Mouse (Mus musculus) liver, embryonic 14.5 days (tissue): ENCODE measurements around the gene Rasgef1a. TPM values are rescaled to one million over a fixed set of nuclear protein-coding genes. Genes with fewer than 3 reads are reported as not detected.

Experiments
- ATAC-seq: fragments of 200-750 bp; cut with Nextera tagmentation; 2 replicates; pipeline ENCODE4 v1.8.0; 2017; ENCODE audit warnings: moderate number of reproducible peaks, mild to moderate bottlenecking, moderate library complexity; ENCODE audit not compliant: insufficient read depth
- DNase-seq, 3 experiments: peaks; one replicate each; pipeline ENCODE4 v3.0.0-alpha.2; 2012 to 2013; ENCODE audit warnings: low read depth in 3 of 3, low spot score in 3 of 3
- H3K27ac ChIP-seq: fragments of 300-500 bp; sonication (generic); 2 replicates; pipeline ENCODE4 v1.5.1; 2014; ENCODE audit warnings: moderate library complexity, mild to moderate bottlenecking, control low read depth, inconsistent platforms
- H3K27me3 ChIP-seq: fragments of 300-500 bp; sonication (generic); 2 replicates; pipeline ENCODE4 v1.6.1; 2014; ENCODE audit warnings: mild to moderate bottlenecking, low read length, moderate library complexity; ENCODE audit not compliant: control insufficient read depth, insufficient read depth
- H3K36me3 ChIP-seq: fragments of 300-500 bp; sonication (generic); replicated peaks from 2 replicates; pipeline ENCODE4 v1.6.1; 2014; ENCODE audit warnings: low read depth; ENCODE audit not compliant: control insufficient read depth, insufficient read depth
- H3K4me1 ChIP-seq, 2 experiments: fragments of 200-500 bp in 1 of 2; fragments of 300-500 bp in 1 of 2; sonication (generic) in 1 of 2; replicated peaks; 2 replicates each; pipeline ENCODE4 v1.6.1; 2012 to 2014; ENCODE audit warnings: antibody characterized with exemption in 1 of 2, inconsistent platforms in 1 of 2, low read length in 1 of 2; ENCODE audit not compliant: control insufficient read depth in 2 of 2, insufficient read depth in 2 of 2
- H3K4me2 ChIP-seq: fragments of 300-500 bp; sonication (generic); 2 replicates; pipeline ENCODE4 v1.6.1; 2014; ENCODE audit warnings: low read depth, mild to moderate bottlenecking, control low read depth, moderate library complexity
- H3K4me3 ChIP-seq, 2 experiments: fragments of 200-500 bp in 1 of 2; fragments of 300-500 bp in 1 of 2; sonication (generic) in 1 of 2; 2 replicates each; pipeline ENCODE4 v1.5.1; 2012 to 2014; ENCODE audit warnings: low read depth in 2 of 2, low read length in 2 of 2, mild to moderate bottlenecking in 2 of 2, control low read depth in 1 of 2, inconsistent platforms in 1 of 2, moderate library complexity in 1 of 2; ENCODE audit not compliant: insufficient read depth in 1 of 2
- H3K9ac ChIP-seq: fragments of 300-500 bp; sonication (generic); replicated peaks from 2 replicates; pipeline ENCODE4 v1.6.1; 2014; ENCODE audit warnings: mild to moderate bottlenecking, control low read depth, moderate library complexity
- H3K9me3 ChIP-seq: fragments of 300-500 bp; sonication (generic); 2 replicates; pipeline ENCODE4 v1.6.1; 2016; ENCODE audit warnings: low read length, mixed read lengths; ENCODE audit not compliant: control insufficient read depth
- CTCF ChIP-seq: IDR thresholded peaks from 2 replicates; pipeline ENCODE4 v1.5.1; 2016; ENCODE audit warnings: antibody characterized with exemption, low read depth, control low read depth
- EP300 ChIP-seq: IDR thresholded peaks from 2 replicates; pipeline ENCODE4 v1.6.1; 2016; ENCODE audit warnings: antibody characterized with exemption, low read depth
- WGBS: fragments of 180-500 bp; shearing (Covaris S2); extraction: QIAGEN DNeasy Blood & Tissue Kit; methylation state at CpG from one replicate; pipeline ENCODE4 v1.1.7; 2014; ENCODE audit not compliant: insufficient replicate concordance; 5-methylcytosine and 5-hydroxymethylcytosine counted together
- microRNA-seq: library from miRNA; unstranded; fragments of <30 nt; microRNA quantifications from one replicate; pipeline ENCODE4, GENCODE M21; 2016
- polyA plus RNA-seq, 2 experiments: library from polyadenylated mRNA; depleted of rRNA in 1 of 2; stranded (reverse) in 1 of 2; unstranded in 1 of 2; fragments of >200 nt; fragmentation: Nextera tagmentation in 1 of 2; extraction: Ambion mirVana in 1 of 2; gene quantifications; 2 replicates each; pipeline versions ENCODE4 v1.2.1 to v1.2.3; 2012 to 2014

Gene Rasgef1a
- polyA plus RNA-seq, 2 experiments = 0.04 TPM; not detected in 1

DNA sequence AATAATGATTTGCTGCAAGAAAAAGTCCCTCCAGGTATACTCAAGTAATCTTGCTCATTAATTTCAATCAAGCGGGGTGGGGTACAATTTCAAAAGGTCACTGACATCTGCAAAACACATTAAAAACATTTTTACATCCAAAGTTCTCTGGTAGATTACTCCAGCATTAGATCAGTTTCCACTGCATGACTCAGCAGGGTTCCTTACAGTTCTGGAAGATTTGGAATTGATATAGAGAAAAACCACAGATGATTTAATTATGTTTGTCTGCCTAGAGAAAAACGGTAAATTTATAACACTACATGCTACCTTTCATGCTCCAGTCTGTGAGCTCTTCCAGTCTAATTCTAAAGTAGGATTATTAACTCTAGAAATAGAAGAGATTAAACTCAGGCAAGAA is 118.8 kb downstream of the Rasgef1a start:
- H3K27ac ChIP-seq = no peak overlapping the region
- TF ChIP-seq CTCF (no peak), EP300 (no peak)
- 40% methylated on average over 2 of the region's 2 CpGs for WGBS

DNA sequence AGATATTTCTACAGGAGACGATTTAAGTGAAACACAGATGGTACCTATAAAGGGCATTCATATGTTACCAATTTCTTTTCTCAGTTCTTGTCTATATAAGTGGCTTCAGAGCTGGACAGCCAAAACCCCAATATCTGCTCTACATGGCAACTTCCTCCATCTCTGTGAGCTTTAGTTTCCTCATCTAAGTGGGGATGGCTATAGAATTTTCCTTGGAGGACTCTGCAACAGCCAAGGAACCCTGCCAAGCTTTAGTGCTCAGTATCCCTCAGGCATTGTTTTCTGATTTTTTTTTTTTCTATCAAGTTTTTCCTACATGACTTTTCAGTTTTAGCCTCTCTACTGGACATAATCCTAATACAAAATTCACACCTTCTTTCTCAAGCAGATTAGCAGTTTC is 123.2 kb downstream of the Rasgef1a start:
- ATAC-seq (no peak), DNase-seq (no peak)
- whole genome bisulfite sequencing = 67% methylated on average over 1 of the region's 1 CpGs
- Histone ChIP-seq H3K4me3 (no peak overlapping the region), H3K27me3 (no peaks in the 10 kb centered on the region), H3K36me3 (no peaks in the 10 kb centered on the region), H3K4me2 (no peak overlapping the region), H3K4me1 (peaks cover 5 to 15% of the 10 kb centered on the region in 2 experiments), H3K9me3 (no peaks in the 10 kb centered on the region), H3K27ac (no peak overlapping the region), H3K9ac (no peak overlapping the region)
- TF ChIP-seq CTCF (no peak), EP300 (no peak)

More for the DNA sequence above, 118.8 kb downstream of the Rasgef1a start:
- Histone ChIP-seq H3K4me1 (peaks cover 7 to 23% of the 10 kb centered on the region in 2 experiments; a peak in 3 of 4 replicates), H3K9me3 (no peaks in the 10 kb centered on the region), H3K36me3 (no peaks in the 10 kb centered on the region), H3K4me3 (no peak overlapping the region), H3K27me3 (no peaks in the 10 kb centered on the region), H3K4me2 (no peak overlapping the region), H3K9ac (no peak overlapping the region)
- no peak for ATAC-seq
- no peak for DNase-seq

DNA sequence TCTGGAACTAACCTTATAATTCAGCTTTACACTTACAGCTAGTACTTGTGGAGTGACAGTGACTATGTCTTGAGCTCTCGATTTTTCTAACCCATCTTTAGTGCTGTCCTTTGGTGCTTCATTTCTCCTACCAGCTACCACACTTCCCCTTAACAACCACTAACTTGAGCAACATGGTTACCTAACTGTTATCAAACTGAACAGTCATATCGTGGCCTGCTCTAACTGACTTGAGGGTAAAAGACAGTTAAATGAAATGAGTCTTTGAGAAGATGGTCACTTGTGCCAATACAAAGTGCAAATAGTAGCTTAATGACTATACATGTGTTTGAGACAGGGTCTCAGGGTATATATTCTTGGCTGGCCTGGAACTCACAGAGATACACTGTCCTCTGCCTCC is 125.9 kb downstream of the Rasgef1a start:
- no peak for ATAC-seq
- Histone ChIP-seq H3K9ac (no peak overlapping the region), H3K9me3 (no peaks in the 10 kb centered on the region), H3K4me2 (peak overlapping the region; percentile 74), H3K4me1 (peaks cover 5 to 14% of the 10 kb centered on the region in 2 experiments), H3K27me3 (no peaks in the 10 kb centered on the region), H3K27ac (0 out of 2 replicates have a peak overlapping the region, but pooled peaks have one; percentile 9), H3K36me3 (no peaks in the 10 kb centered on the region), H3K4me3 (no peak overlapping the region)
- TF ChIP-seq EP300 (no peak), CTCF (no peak)
- DNase-seq = peak in 1 of 3 experiments; percentile 28
- WGBS = 13% methylated on average over 2 of the region's 2 CpGs

DNA sequence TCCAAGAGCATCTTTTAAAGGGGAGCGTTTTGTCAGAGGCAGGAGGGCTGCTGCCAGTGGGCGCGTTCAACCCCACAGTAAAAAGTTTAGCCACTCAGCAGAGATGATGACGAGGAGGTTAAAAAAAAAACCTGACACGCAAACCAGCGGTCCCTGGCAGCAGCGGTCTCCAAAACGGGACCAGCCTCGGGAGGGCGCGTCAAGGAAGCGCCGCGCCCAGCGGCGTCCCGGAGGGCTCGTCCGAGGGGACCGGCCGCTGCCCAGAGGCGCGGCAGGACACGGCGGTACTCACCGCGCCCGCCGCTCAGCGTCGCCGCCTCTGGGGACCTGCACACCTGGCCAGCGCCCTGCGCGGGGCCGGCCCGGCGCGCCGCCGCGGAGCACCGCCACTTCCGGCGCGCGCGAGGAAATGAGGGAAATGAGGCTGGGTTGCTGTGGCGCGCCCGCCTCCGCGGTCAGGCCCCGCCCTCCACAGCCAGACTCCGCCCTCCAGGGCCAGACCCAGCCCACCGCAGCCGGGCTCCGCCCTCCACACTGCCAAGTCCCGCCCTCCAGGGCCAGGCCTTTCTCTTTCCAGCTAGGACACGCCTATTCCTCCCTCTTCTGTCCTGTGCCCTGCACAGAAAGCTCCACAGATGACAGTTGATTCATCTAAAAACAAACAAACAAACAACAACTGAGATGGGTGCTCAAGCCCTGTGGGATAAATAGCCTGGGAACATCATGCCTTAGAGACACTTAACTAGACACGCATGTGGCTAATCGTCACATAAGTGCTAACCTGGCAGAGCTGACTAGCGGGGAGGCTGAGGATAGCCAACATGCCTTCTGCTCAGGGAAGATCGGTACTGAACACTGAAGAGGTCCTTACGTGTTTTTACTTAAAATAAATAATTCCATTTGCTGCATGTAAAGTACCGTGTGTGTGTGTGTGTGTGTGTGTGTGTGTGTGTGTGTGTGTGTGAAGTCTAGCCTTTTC is 127.8 kb downstream of the Rasgef1a start, which contains the start of gene Csgalnact2:
Gene Csgalnact2, minus strand, starts transcription at position 410 of the 979 bp plus-strand sequence.
- WGBS = 5% methylated on average over 58 of the region's 66 CpGs
- peak; percentile 72 to 77 (median 77) for DNase-seq

DNA sequence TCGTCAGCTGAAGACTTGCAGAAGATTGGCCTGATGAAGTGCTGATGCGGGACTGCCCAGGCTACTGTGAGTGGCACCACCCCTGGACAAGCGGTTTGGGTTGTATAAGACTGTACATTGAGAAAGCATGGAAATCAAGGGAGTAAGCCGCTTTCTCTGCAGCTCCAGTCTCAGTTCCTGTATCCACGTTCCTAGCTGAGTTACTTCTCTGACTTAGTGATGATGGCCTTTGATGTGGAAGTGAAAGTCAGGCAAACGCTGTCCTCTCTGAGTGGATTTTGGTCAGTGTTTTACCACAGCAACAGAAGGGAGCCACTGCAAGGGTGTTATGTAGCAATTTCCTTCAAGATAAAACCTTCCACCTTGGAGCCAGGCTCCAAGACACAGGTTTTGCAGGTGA is 129.7 kb downstream of the Rasgef1a start:
- DNase-seq (no peak), ATAC-seq (no peak)
- 66% methylated on average over 6 of the region's 6 CpGs for WGBS
- TF ChIP-seq CTCF = no peak
- TF ChIP-seq EP300 = no peak
- Histone ChIP-seq H3K27me3 (no peaks in the 10 kb centered on the region), H3K27ac (no peak overlapping the region), H3K9me3 (no peaks in the 10 kb centered on the region), H3K9ac (no peak overlapping the region), H3K4me3 (no peak overlapping the region), H3K36me3 (no peaks in the 10 kb centered on the region), H3K4me2 (no peak overlapping the region), H3K4me1 (peaks cover 5 to 11% of the 10 kb centered on the region in 2 experiments)

More for the DNA sequence above, 127.8 kb downstream of the Rasgef1a start, which contains the start of gene Csgalnact2:
- peak within 1 kb of the TSS; percentile 56 for H3K9ac ChIP-seq
- no peaks in the 10 kb centered on the region for H3K9me3 ChIP-seq
- H3K27ac ChIP-seq = peak within 1 kb of the TSS; percentile 9
- no peak for TF ChIP-seq CTCF
- no peak for TF ChIP-seq EP300
- H3K36me3 ChIP-seq = no peaks in the 10 kb centered on the region
- peak within 1 kb of the TSS; percentile 74 for H3K4me2 ChIP-seq
- ATAC-seq = peak; percentile 96
- H3K4me1 ChIP-seq = peaks cover 5 to 14% of the 10 kb centered on the region in 2 experiments
- no peaks in the 10 kb centered on the region for H3K27me3 ChIP-seq
- H3K4me3 ChIP-seq = peak within 1 kb of the TSS; percentile 73 to 81

Small RNA genes lying within 50 kb of the gene (microRNA-seq; reads per million reads assigned to microRNA genes)
- gene Mir7044 = not detected

Other genes with a start within 250 kb of the Rasgef1a start
- gene Zfp637, start 170.3 kb upstream of the Rasgef1a start, polyA plus RNA-seq (2012; rRNA removed) = 13.5 and 15.0 TPM in 2 replicates
- 30.3 and 32.4 TPM in 2 replicates for gene Zfp637, start 170.3 kb upstream of the Rasgef1a start, polyA plus RNA-seq (2014; fragmentation: Nextera tagmentation; extraction: Ambion mirVana)
- gene Zfp239, start 149.3 kb upstream of the Rasgef1a start, polyA plus RNA-seq (2012; rRNA removed) = 1.2 and 2.0 TPM in 2 replicates
- 2.9 and 3.5 TPM in 2 replicates for gene Zfp239, start 149.3 kb upstream of the Rasgef1a start, polyA plus RNA-seq (2014; fragmentation: Nextera tagmentation; extraction: Ambion mirVana)
- 222 and 368 TPM in 2 replicates for gene Hnrnpf, start 111.1 kb upstream of the Rasgef1a start, polyA plus RNA-seq (2012; rRNA removed)
- 457 and 507 TPM in 2 replicates for gene Hnrnpf, start 111.1 kb upstream of the Rasgef1a start, polyA plus RNA-seq (2014; fragmentation: Nextera tagmentation; extraction: Ambion mirVana)
- gene Fxyd4, start 73.7 kb upstream of the Rasgef1a start, polyA plus RNA-seq (2012; rRNA removed) = not detected in 2 replicates
- gene Fxyd4, start 73.7 kb upstream of the Rasgef1a start, polyA plus RNA-seq (2014; fragmentation: Nextera tagmentation; extraction: Ambion mirVana) = not detected in 2 replicates
- 3.0 and 4.5 TPM in 2 replicates for gene Csgalnact2, start 127.7 kb downstream of the Rasgef1a start, polyA plus RNA-seq (2012; rRNA removed)
- 8.5 and 8.6 TPM in 2 replicates for gene Csgalnact2, start 127.7 kb downstream of the Rasgef1a start, polyA plus RNA-seq (2014; fragmentation: Nextera tagmentation; extraction: Ambion mirVana)
- gene Ret, start 186.3 kb downstream of the Rasgef1a start, polyA plus RNA-seq (2012; rRNA removed) = 0.02 and 0.08 TPM in 2 replicates
- not detected in 2 replicates for gene Ret, start 186.3 kb downstream of the Rasgef1a start, polyA plus RNA-seq (2014; fragmentation: Nextera tagmentation; extraction: Ambion mirVana)